ENCODE assay signal across 13 mouse cellular contexts in genomic region chr19:18603011-18603410, GRCm38 (mm10). TPM values are rescaled to one million over a fixed set of nuclear protein-coding genes. Genes with fewer than 3 reads are reported as not detected.
DNase-seq lines count a peak whose midpoint lies in the region; ATAC-seq and TF ChIP-seq lines count a peak whose summit lies in the region.
"Had no signal": no experiment of that assay in that cellular context is flagged by ENCODE, and none has a peak within 500 bp of the region (broad histone marks: within the 10 kb centered on the region; RNA-seq: fewer than 3 reads in every experiment).

No protein-coding gene starts in this region.

- no peak overlapping the region for H3K4me3 ChIP-seq in lung, embryonic 14.5 days (ENCODE audit: low read depth, low read length)
- no peak overlapping the region for H3K4me3 ChIP-seq in stomach, embryonic 16.5 days (replicated peaks; ENCODE audit: low read length)
- H3K4me3 ChIP-seq: forebrain, embryonic 13.5 days; heart, embryonic 13.5 days; intestine, embryonic 15.5 days; stomach, embryonic 15.5 days had no signal

- no peaks in the 10 kb centered on the region for H3K36me3 ChIP-seq in lung, embryonic 14.5 days (ENCODE audit: insufficient read depth)
- no peaks in the 10 kb centered on the region for H3K36me3 ChIP-seq in stomach, embryonic 16.5 days (ENCODE audit: control insufficient read depth, insufficient read depth, low read length)
- H3K36me3 ChIP-seq: stomach, embryonic 15.5 days had no signal

- ATAC-seq in lung, embryonic 14.5 days (ENCODE audit: insufficient read depth): no peak; the same call in 1 of the 2 replicates
- ATAC-seq in granulocyte monocyte progenitor cell, adult 5-6 weeks (replicated peaks; ENCODE audit: poor library complexity, severe bottlenecking): peak; percentile 79
- 0 out of 2 replicates have a peak, but pooled peaks have one; percentile 41 for ATAC-seq in stomach, embryonic 16.5 days (ENCODE audit: insufficient read depth, low FRiP score)
- no peak for ATAC-seq in cerebellum, adult (ENCODE audit: insufficient number of reproducible peaks, low FRiP score, low TSS enrichment)
- ATAC-seq: forebrain, embryonic 13.5 days; intestine, embryonic 15.5 days had no signal

- no peaks in the 10 kb centered on the region for H3K4me1 ChIP-seq in lung, embryonic 14.5 days (ENCODE audit: insufficient read depth)
- H3K4me1 ChIP-seq in stomach, embryonic 16.5 days (ENCODE audit: control insufficient read depth, insufficient read depth, low read length): no peaks in the 10 kb centered on the region
- H3K4me1 ChIP-seq: forebrain, embryonic 13.5 days; intestine, embryonic 15.5 days; stomach, embryonic 15.5 days had no signal

- H3K27me3 ChIP-seq in lung, embryonic 14.5 days (ENCODE audit: insufficient read depth, low read length): no peaks in the 10 kb centered on the region
- no peaks in the 10 kb centered on the region for H3K27me3 ChIP-seq in stomach, embryonic 16.5 days (ENCODE audit: control insufficient read depth, insufficient read depth, low read length)
- H3K27me3 ChIP-seq: forebrain, embryonic 13.5 days; heart, embryonic 13.5 days; intestine, embryonic 15.5 days; stomach, embryonic 15.5 days had no signal

- no peak overlapping the region for H3K4me2 ChIP-seq in lung, embryonic 14.5 days
- no peak overlapping the region for H3K4me2 ChIP-seq in stomach, embryonic 16.5 days (ENCODE audit: low read depth, low read length)
- H3K4me2 ChIP-seq: forebrain, embryonic 13.5 days; heart, embryonic 13.5 days; intestine, embryonic 15.5 days; stomach, embryonic 15.5 days had no signal

- DNase-seq in adrenal gland, adult 2 months: peak; percentile 70
- DNase-seq in adrenal gland, adult 18-20 months (ENCODE audit: low spot score in 2 of 2): no peak
- DNase-seq in lung, embryonic 14.5 days: peak; percentile 34
- no peak for DNase-seq in lung, postnatal 10 days
- DNase-seq in embryo, embryonic 11 days: no peak
- DNase-seq: cerebellum, adult 11-12 months had no signal

- no peaks in the 10 kb centered on the region for H3K9me3 ChIP-seq in lung, embryonic 14.5 days (ENCODE audit: low read depth, low read length)
- H3K9me3 ChIP-seq in stomach, embryonic 16.5 days (replicated peaks; ENCODE audit: control insufficient read depth, low read length): no peaks in the 10 kb centered on the region
- H3K9me3 ChIP-seq: forebrain, embryonic 13.5 days; heart, embryonic 13.5 days; intestine, embryonic 15.5 days; stomach, embryonic 15.5 days had no signal

- TF ChIP-seq CTCF in lung, embryonic 14.5 days (IDR thresholded peaks at IDR 0.05; ENCODE audit: low read depth): no peak

- WGBS in lung, embryonic 14.5 days: 67% methylated on average over 6 of the region's 6 CpGs
- WGBS in stomach, embryonic 16.5 days: 76% methylated on average over 6 of the region's 6 CpGs

- no peak overlapping the region for H3K27ac ChIP-seq in lung, embryonic 14.5 days (ENCODE audit: low read depth)
- H3K27ac ChIP-seq in stomach, embryonic 16.5 days (ENCODE audit: low read length): no peak overlapping the region
- H3K27ac ChIP-seq: forebrain, embryonic 13.5 days; heart, embryonic 13.5 days; intestine, embryonic 15.5 days; stomach, embryonic 15.5 days had no signal

- H3K9ac ChIP-seq in lung, embryonic 14.5 days: no peak overlapping the region
- H3K9ac ChIP-seq in stomach, embryonic 16.5 days (ENCODE audit: low read length): no peak overlapping the region
- H3K9ac ChIP-seq: forebrain, embryonic 13.5 days; heart, embryonic 13.5 days; intestine, embryonic 15.5 days; stomach, embryonic 15.5 days had no signal

RNA-seq across cellular contexts. Expression of gene Ostf1, which starts 28.6 kb away (rescaled TPM):
- 100 to 1,000 TPM; 108 to 122 TPM for total RNA-seq in adrenal gland, adult 2 months (2021)
- polyA plus RNA-seq in adrenal gland, adult 2 months (2012; rRNA removed): 61.1 and 95.4 TPM in 2 replicates
- 100 to 1,000 TPM; 111 to 124 TPM for total RNA-seq in adrenal gland, adult 18-20 months (2021)
- polyA plus RNA-seq in lung, embryonic 14.5 days (2014; fragmentation: Nextera tagmentation; extraction: Ambion mirVana): 72.9 and 75.1 TPM in 2 replicates
- 139 and 152 TPM in 2 replicates for total RNA-seq in granulocyte monocyte progenitor cell, adult 5-6 weeks (2014; fragmentation: Nextera tagmentation)
- 208 and 230 TPM in 2 replicates for total RNA-seq in granulocyte monocyte progenitor cell, adult 5-6 weeks (2017)
- polyA plus RNA-seq in stomach, embryonic 16.5 days (2015; fragmentation: Nextera tagmentation; extraction: Ambion mirVana): 115 and 119 TPM in 2 replicates

RNA-seq across cellular contexts. Expression of gene Nmrk1, which starts 28.7 kb away (rescaled TPM):
- 10 to 100 TPM in 1 of 2 experiments, 1 to 10 TPM in 1; 9.5 to 11.9 TPM for total RNA-seq in adrenal gland, adult 2 months (2021)
- 3.2 and 4.7 TPM in 2 replicates for polyA plus RNA-seq in adrenal gland, adult 2 months (2012; rRNA removed)
- 10 to 100 TPM; 11.1 to 14.3 TPM for total RNA-seq in adrenal gland, adult 18-20 months (2021)
- 8.1 and 8.4 TPM in 2 replicates for polyA plus RNA-seq in lung, embryonic 14.5 days (2014; fragmentation: Nextera tagmentation; extraction: Ambion mirVana)
- total RNA-seq in granulocyte monocyte progenitor cell, adult 5-6 weeks (2014; fragmentation: Nextera tagmentation): 6.6 and 14.9 TPM in 2 replicates
- total RNA-seq in granulocyte monocyte progenitor cell, adult 5-6 weeks (2017): 2.0 and 15.9 TPM in 2 replicates
- polyA plus RNA-seq in stomach, embryonic 16.5 days (2015; fragmentation: Nextera tagmentation; extraction: Ambion mirVana): 12.1 and 14.9 TPM in 2 replicates

Comparison
In these comparisons a context has a peak if more than half of its experiments do, and no peak if none do; other contexts are left out.
1. DNase-seq: peak in adrenal gland, adult 2 months (single experiment) and lung, embryonic 14.5 days (single experiment); none in adrenal gland, adult 18-20 months (0 of 2), lung, postnatal 10 days (single experiment) and embryo, embryonic 11 days (single experiment).
2. ATAC-seq: peak in granulocyte monocyte progenitor cell, adult 5-6 weeks (single experiment) and stomach, embryonic 16.5 days (single experiment); none in lung, embryonic 14.5 days (single experiment) and cerebellum, adult (single experiment).